Mouse (Mus musculus) spleen, postnatal 10 days (tissue): ENCODE measurements around the gene Mrpl17.

Source experiments
- DNase-seq, 2 experiments: peaks; one replicate each; pipeline ENCODE4 v3.0.0; 2021 to 2022; ENCODE audit warnings: low spot score in 2 of 2

Gene Mrpl17

GRCm38 (mm10) chr7:105786506-105787284 lies 24.2 kb downstream of the Mrpl17 start:
- no peak for DNase-seq

DNA sequence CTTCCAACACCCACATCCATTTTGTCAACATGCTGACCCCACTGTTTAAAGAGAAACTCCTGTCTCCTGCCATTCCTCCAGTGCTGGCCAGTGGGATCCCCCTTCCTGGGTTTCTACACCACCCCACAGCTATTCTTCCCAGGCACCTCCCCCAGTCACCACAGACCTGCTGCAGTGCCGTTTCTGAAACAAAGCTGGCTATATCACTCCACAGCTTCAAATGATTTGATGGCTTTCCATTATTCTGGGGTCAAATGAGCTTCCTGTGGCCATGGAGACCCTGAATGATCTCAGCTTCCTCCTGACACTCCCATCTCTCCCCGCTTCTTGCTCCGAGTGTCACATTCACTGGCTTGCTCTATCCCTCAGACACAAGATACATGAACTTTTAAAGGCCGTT lies 26.3 kb downstream of the Mrpl17 start:
- DNase-seq: no peak

GRCm38 (mm10) chr7:105783861-105784260 lies 27.0 kb downstream of the Mrpl17 start:
- DNase-seq: no peak

- no peak for DNase-seq
These were observed 32.2 kb downstream of the Mrpl17 start for GRCm38 (mm10) chr7:105778553-105779265.

DNA sequence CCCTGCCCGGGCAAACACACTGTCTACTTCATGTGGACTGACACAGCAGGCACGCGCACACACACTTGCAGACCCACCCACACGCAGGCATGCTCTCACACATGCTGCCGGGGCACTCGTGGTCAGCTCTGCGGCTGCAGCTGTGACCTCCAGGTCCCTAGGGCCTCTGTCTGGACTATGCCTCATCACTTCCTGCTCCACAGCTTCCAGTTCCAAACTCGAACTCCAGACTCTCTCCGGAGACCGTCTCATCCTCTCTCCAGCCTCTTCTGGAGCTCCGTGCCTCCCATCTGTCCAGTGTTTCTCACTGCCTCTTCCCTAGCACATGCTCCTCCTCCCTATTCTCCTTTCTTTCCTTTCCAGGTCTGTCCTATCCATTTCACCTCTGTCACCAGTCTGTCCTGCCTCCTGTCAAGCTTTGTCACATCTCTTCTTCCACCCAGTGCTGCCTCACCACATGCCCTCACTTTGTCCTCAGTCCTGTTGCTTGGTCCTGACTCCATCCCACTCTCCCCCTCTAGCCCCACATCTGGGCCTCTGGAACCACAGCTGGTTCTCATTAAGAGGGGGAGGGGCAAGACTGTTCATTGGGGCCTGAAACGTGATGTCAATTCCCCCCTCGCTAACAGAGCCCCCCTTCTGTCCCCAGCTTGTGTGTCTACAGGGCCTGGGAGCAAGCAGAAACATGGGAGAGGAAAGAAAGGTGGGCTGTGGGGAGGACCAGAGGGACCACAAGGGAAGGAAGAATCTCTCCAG lies 32.9 kb downstream of the Mrpl17 start:
- no peak for DNase-seq

DNA sequence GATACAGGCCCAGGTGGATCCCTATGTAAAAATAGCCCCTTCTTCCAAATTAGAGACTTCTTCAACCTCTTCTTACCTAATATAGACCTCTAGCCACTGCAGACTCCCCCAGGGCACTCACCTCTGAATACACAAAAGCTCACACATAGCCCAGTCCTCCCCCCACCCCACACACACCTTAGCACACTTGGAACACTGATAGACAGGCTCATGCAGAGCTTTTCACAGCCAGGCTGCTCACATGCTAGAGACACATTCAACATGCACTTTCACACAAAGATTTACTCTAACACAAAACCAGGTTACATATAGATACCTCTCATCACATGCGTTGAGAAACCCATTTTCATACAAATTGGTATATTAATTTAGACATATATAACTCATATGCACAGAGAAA lies 33.6 kb downstream of the Mrpl17 start:
- DNase-seq: no peak

DNA sequence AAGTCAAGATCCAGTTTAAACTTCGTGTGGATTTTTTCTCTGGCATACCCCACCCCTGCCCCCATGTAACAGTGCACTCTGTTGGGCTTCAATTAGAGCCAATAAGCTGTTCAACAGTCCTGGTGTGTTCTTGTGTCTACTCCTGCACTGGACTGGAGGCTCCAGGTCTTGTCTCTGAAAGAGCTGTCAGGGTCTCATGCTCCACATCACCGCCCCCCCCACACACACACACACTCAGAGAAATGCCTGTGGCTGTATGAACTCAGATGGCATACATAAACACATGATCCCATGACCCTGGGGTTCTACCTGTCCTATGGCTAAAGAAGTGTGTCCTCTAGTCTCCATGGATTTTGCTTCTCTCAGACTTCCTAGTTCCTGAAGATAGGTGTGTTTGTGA lies 34.9 kb downstream of the Mrpl17 start:
- no peak for DNase-seq

DNA sequence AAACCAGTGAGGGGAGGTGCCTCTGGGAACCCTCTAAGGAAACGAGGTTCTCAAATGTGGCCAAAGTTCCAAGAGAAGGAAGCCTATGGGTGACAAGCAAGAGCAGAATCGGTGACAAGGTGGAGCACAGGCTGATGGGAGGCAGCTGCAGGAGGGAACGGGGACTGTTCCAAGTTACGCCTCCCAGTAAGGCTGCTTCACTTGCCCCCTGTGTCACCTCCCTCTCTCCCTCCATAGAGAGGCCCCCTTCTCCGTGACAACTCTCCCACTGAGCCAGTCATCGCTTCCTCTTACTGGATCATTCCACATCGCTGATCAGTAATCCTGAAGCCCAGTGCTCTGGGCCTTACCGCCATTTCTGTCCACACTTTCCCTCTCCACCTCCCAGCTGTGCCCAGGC lies 36.2 kb downstream of the Mrpl17 start:
- no peak for DNase-seq

- DNase-seq: no peak
These were observed 37.9 kb downstream of the Mrpl17 start for GRCm38 (mm10) chr7:105773041-105773440.

GRCm38 (mm10) chr7:105772331-105772730 lies 38.6 kb downstream of the Mrpl17 start:
- no peak for DNase-seq

- no peak for DNase-seq
These were observed 40.9 kb downstream of the Mrpl17 start for GRCm38 (mm10) chr7:105769959-105770358.

GRCm38 (mm10) chr7:105767729-105768165 lies 43.2 kb downstream of the Mrpl17 start:
- no peak for DNase-seq

DNA sequence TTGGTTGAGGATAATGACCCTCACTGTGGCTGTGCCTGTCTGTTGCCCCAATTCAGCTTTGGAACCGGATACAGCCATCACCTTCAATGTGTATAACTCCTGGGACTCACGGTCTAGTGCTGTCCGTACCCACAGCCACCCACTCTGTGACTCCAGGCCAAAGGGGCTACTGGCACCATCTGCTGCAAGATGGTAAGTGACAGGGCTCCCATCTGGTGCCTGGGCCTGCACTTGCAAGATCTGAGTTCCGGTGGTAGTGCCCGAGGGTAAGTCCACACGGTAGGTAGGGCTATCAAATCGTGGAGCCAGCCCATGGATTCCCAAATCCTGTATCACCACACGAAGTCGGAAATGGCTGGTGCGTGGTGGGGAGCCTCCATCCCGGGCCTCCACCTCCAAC lies 46.6 kb downstream of the Mrpl17 start:
- no peak for DNase-seq

DNA sequence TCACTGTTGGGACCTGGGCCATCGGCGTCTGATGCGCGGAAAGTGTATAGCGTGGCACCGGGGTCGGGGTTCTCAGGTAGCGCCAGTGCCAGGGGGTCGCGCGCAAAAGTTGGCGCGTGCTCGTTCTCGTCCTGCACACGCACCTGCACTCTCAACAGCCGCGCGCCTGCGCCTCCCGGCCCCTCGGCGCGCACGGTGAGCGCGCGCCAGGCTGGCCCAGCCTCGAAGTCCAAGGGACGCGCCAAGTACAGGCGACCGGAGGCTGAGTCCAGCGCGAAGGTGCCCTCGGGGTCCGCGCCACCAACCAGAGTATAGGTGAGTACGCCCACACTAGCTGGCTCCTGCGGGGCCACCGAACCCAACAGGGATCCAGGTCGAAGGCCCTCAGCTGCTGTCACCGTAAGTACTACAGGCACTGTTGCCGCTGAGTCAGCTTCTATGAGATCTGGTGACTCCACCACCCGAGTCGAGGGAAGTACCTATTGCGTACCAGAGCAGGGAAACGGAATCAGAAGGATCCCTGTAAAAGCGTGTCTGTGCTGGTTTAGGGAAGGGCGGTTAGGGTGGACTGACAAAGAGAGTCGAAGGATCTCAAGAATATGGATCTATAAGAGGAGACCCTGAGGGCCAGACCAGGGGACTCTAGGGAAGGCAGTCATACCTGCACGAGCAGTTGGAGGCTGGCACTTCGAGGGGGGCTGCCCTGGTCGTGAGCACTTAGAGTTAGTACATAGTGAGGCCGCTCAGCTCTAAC lies 48.2 kb downstream of the Mrpl17 start:
- no peak for DNase-seq

DNA sequence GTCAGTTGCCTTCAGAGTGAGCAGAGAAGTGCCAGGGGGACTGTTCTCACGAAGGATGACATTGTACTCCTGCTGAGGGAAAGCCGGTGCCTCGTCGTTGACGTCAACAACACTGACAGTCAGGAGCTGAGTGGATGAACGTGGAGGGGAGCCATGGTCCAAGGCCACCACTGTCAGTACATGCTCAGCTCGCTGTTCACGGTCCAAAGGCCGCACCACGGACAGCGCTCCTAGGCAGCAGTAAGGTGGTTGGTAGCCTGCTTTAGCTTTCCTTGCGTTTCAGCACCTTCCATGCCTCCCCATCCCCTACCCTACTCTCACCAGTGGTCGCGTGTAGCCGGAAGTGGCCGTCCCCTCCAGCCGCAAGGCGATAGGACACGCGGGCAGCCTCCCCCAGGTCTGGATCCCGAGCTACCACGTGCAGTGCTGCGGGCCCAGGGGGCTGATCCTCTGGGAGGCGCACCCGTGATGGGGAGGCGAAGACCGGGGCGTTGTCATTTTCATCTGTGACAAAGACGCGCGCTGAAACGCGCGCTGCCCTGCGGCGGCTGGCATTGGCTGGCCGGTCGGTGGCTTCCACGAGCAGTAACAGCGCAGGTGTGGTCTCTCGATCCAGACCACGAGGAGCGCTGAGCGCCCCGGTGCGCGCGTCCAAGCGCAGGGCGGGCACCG lies 49.0 kb downstream of the Mrpl17 start:
- no peak for DNase-seq

GRCm38 (mm10) chr7:105753281-105753680 lies 57.6 kb downstream of the Mrpl17 start:
- DNase-seq: no peak
